Mouse (Mus musculus) liver, embryonic 15.5 days (tissue): ENCODE measurements around the gene Lrrc75a. TPM values are rescaled to one million over a fixed set of nuclear protein-coding genes. Genes with fewer than 3 reads are reported as not detected.

Experiments used
- ATAC-seq: fragments of 200-750 bp; cut with Nextera tagmentation; 2 replicates; pipeline ENCODE4 v1.8.0; 2017; ENCODE audit warnings: moderate number of reproducible peaks, mild to moderate bottlenecking, moderate library complexity; ENCODE audit not compliant: insufficient read depth
- H3K27ac ChIP-seq: fragments of 300-500 bp; sonication (generic); replicated peaks from 2 replicates; pipeline ENCODE4 v1.5.1; 2015; ENCODE audit warnings: mild to moderate bottlenecking, inconsistent platforms
- H3K27me3 ChIP-seq: fragments of 300-500 bp; sonication (generic); 2 replicates; pipeline ENCODE4 v1.6.1; 2015; ENCODE audit warnings: mild to moderate bottlenecking, inconsistent platforms
- H3K36me3 ChIP-seq: fragments of 300-500 bp; sonication (generic); replicated peaks from 2 replicates; pipeline ENCODE4 v1.6.1; 2015; ENCODE audit warnings: moderate library complexity, mild to moderate bottlenecking, inconsistent platforms
- H3K4me1 ChIP-seq: fragments of 300-500 bp; sonication (generic); replicated peaks from 2 replicates; pipeline ENCODE4 v1.6.1; 2015; ENCODE audit warnings: inconsistent platforms
- H3K4me2 ChIP-seq: fragments of 300-500 bp; sonication (generic); 2 replicates; pipeline ENCODE4 v1.6.1; 2015; ENCODE audit warnings: moderate library complexity, mild to moderate bottlenecking, inconsistent platforms
- H3K4me3 ChIP-seq: fragments of 300-500 bp; sonication (generic); replicated peaks from 2 replicates; pipeline ENCODE4 v1.5.1; 2015; ENCODE audit warnings: mild to moderate bottlenecking, inconsistent platforms
- H3K9ac ChIP-seq: fragments of 300-500 bp; sonication (generic); 2 replicates; pipeline ENCODE4 v1.6.1; 2015; ENCODE audit warnings: moderate library complexity, mild to moderate bottlenecking, inconsistent platforms
- H3K9me3 ChIP-seq: fragments of 300-500 bp; sonication (generic); replicated peaks from 2 replicates; pipeline ENCODE4 v1.6.1; 2016; ENCODE audit warnings: inconsistent platforms
- WGBS: fragments of 180-500 bp; shearing (Covaris S2); methylation state at CpG from one replicate; pipeline ENCODE4 v1.1.7; 2015; ENCODE audit warnings: mixed read lengths; ENCODE audit not compliant: insufficient replicate concordance; 5-methylcytosine and 5-hydroxymethylcytosine counted together
- polyA plus RNA-seq: library from polyadenylated mRNA; unstranded; fragments of >200 nt; fragmentation: Nextera tagmentation; extraction: Ambion mirVana; gene quantifications from 2 replicates; pipeline ENCODE4 v1.2.1, GENCODE M21; 2015

The Lrrc75a gene
- polyA plus RNA-seq = 1.7 and 2.0 TPM in 2 replicates

DNA sequence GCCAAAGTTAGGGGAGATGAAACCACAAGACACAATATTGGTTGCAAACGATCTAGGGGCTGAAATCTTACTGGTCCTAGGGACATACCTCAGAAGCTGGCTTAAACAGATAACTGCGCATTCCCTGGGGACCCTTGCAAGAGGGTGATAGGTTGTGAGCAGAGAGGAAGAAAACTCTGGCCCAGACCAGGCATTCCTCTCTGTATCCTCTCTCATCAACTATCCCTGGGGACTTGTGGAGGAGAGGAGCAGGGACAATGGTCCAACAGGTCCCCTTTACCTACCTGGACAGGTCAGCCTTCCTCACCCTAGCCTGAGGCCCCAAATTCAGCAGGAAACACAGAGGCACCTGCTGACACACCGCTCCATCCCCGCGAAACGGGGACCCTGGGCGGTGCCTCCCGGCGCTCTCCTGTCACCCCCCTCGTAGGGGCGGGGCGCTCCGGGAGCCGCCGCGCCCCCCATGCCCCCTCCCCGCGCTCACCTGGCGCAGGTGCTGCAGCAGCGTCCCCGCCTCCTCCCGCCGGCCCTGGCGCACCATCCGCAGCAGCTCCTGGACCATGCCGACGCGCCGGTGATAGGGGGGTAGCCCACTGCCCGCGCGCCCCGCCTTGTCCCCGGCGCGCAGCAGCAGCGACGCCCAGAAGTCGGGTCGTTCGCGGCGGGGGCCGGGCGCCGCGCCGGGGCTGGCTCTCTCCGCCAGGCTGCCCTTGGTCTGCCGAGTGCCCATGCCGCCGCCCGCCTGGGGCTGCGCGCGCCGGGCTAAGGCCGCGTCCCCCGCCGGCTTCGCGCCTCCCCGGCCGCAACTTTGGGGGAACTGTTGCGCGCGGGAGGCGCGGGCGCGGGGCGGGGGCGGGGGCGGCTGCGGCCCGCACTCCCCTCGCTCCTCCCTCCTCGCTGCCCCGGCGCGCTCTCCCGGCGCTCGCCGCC, at the start of gene Lrrc75a:
Gene Lrrc75a, minus strand, starts transcription at position 863 of the 930 bp plus-strand sequence.
- Histone ChIP-seq H3K4me3 (peak within 1 kb of the TSS; percentile 72), H3K9me3 (no peaks in the 10 kb centered on the region), H3K36me3 (no peaks in the 10 kb centered on the region), H3K27ac (peak within 1 kb of the TSS; percentile 66), H3K9ac (peak within 1 kb of the TSS; percentile 69), H3K4me2 (peak within 1 kb of the TSS; percentile 99), H3K27me3 (peaks cover 13% of the 10 kb centered on the region), H3K4me1 (peaks cover 57% of the 10 kb centered on the region)
- under 1% methylated on average over 74 of the region's 86 CpGs for WGBS
- ATAC-seq = peak; percentile 38

DNA sequence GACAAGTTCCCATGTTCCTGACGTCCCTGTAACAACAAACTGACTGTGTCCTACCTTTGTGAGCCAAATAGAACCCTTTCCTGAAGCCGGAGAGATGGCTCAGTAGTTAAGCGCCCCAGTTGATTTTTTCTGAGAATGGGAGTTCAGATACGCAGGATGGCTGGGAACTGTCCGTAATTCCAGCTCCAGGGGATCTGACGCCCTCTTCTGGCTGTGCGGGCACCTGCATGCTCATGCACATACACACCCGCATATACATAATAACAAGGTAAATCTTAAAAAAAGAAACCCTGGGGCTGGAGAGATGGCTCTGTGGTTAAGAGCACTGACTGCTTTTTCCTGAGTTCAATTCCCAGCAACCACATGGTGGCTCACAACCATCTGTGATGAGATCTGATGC, 46.8 kb upstream of the Lrrc75a start:
- no peaks in the 10 kb centered on the region for H3K36me3 ChIP-seq
- H3K9ac ChIP-seq = no peak overlapping the region
- H3K4me2 ChIP-seq = no peak overlapping the region
- no peak for ATAC-seq
- H3K4me1 ChIP-seq = no peaks in the 10 kb centered on the region
- 80% methylated on average over 8 of the region's 8 CpGs for WGBS
- no peak overlapping the region for H3K4me3 ChIP-seq
- no peaks in the 10 kb centered on the region for H3K27me3 ChIP-seq
- H3K9me3 ChIP-seq = no peaks in the 10 kb centered on the region
- H3K27ac ChIP-seq = no peak overlapping the region

DNA sequence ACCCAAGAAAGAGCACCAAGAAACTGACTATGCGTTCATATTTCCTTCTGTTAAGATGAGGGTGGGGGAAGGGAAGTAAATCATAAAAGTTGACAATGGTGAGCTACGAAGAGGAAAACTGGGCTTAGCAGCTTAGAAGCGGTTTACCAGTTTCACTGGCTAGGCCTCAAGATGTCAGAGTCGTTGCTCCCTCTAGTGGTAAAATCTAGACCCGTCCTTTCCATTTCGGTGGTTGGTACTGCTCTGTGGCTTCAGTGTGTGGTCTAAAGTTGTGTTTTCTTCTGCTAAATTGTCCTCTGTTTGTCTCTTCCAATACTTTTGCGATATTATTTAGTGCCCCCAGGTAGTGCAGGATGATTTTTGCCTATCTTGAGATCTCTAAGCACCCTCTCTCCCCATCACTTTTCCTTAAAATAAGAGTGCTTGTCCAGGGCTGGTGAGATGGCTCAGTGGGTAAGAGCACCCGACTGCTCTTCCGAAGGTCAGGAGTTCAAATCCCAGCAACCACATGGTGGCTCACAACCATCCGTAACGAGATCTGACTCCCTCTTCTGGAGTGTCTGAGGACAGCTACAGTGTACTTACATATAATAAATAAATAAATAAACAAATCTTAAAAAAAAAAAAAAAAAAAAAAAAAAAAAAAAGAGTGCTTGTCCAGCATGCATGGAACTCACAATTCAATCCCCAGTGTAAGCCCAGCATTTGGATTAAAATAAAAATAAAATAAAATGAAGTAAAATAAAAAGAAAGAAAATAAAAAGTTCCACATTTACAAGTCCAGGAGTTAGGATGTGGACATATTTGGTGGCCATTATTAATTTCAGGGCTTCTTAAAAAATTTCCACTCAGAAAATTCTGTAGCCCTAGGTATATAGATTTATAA, 45.2 kb upstream of the Lrrc75a start:
- H3K27ac ChIP-seq = no peak overlapping the region
- H3K4me2 ChIP-seq = no peak overlapping the region
- 19% methylated on average over 11 of the region's 11 CpGs for WGBS
- H3K4me3 ChIP-seq = no peak overlapping the region
- H3K9ac ChIP-seq = no peak overlapping the region
- no peak for ATAC-seq
- H3K4me1 ChIP-seq = no peaks in the 10 kb centered on the region
- H3K36me3 ChIP-seq = no peaks in the 10 kb centered on the region
- H3K27me3 ChIP-seq = no peaks in the 10 kb centered on the region
- no peaks in the 10 kb centered on the region for H3K9me3 ChIP-seq

GRCm38 (mm10) chr11:62691592-62691991, 43.3 kb upstream of the Lrrc75a start:
- 65% methylated on average over 3 of the region's 3 CpGs for WGBS
- Histone ChIP-seq H3K27ac (no peak overlapping the region), H3K27me3 (no peaks in the 10 kb centered on the region), H3K36me3 (no peaks in the 10 kb centered on the region), H3K4me2 (no peak overlapping the region), H3K4me1 (no peaks in the 10 kb centered on the region), H3K9me3 (no peaks in the 10 kb centered on the region), H3K4me3 (no peak overlapping the region), H3K9ac (no peak overlapping the region)
- ATAC-seq = no peak

DNA sequence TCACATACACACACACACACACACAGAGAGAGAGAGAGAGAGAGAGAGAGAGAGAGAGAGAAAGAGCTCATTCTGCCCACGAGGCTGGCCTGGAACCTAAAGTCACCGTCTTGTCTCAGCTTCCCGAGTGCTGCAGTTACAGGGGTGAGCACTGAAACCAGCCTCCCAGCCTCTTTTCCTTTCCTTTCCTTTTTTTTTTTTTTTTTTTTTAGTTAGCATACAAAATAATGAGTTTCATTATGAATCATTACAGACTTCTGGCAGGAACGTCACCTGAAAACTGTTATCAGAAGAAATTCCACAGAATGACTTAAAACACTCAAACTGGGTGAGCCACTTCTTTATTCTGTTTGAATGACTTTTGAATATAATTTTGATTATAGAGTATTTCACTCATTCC, 31.6 kb upstream of the Lrrc75a start:
- no peak for ATAC-seq
- WGBS = 54% methylated on average over 4 of the region's 4 CpGs
- no peaks in the 10 kb centered on the region for H3K27me3 ChIP-seq
- H3K4me1 ChIP-seq = no peaks in the 10 kb centered on the region; the same call in 1 of the 2 replicates
- no peaks in the 10 kb centered on the region for H3K36me3 ChIP-seq
- H3K9me3 ChIP-seq = no peaks in the 10 kb centered on the region
- H3K4me2 ChIP-seq = no peak overlapping the region
- no peak overlapping the region for H3K9ac ChIP-seq
- H3K27ac ChIP-seq = no peak overlapping the region
- no peak overlapping the region for H3K4me3 ChIP-seq

GRCm38 (mm10) chr11:62678778-62679354, 30.5 kb upstream of the Lrrc75a start:
- ATAC-seq = no peak
- 60% methylated on average over 7 of the region's 7 CpGs for WGBS

GRCm38 (mm10) chr11:62676290-62676596, 27.9 kb upstream of the Lrrc75a start:
- H3K4me1 ChIP-seq = no peaks in the 10 kb centered on the region; the same call in 1 of the 2 replicates
- 69% methylated on average over 4 of the region's 4 CpGs for WGBS
- H3K9me3 ChIP-seq = no peaks in the 10 kb centered on the region
- no peak overlapping the region for H3K9ac ChIP-seq
- H3K27me3 ChIP-seq = no peaks in the 10 kb centered on the region
- H3K36me3 ChIP-seq = no peaks in the 10 kb centered on the region
- ATAC-seq = no peak
- no peak overlapping the region for H3K27ac ChIP-seq
- H3K4me3 ChIP-seq = no peak overlapping the region
- H3K4me2 ChIP-seq = no peak overlapping the region

More at GRCm38 (mm10) chr11:62678778-62679354, 30.5 kb upstream of the Lrrc75a start:
- H3K4me1 ChIP-seq = no peaks in the 10 kb centered on the region; the same call in 1 of the 2 replicates
- H3K27ac ChIP-seq = no peak overlapping the region
- no peaks in the 10 kb centered on the region for H3K36me3 ChIP-seq
- no peak overlapping the region for H3K9ac ChIP-seq
- H3K9me3 ChIP-seq = no peaks in the 10 kb centered on the region
- no peaks in the 10 kb centered on the region for H3K27me3 ChIP-seq
- no peak overlapping the region for H3K4me3 ChIP-seq
- H3K4me2 ChIP-seq = no peak overlapping the region

DNA sequence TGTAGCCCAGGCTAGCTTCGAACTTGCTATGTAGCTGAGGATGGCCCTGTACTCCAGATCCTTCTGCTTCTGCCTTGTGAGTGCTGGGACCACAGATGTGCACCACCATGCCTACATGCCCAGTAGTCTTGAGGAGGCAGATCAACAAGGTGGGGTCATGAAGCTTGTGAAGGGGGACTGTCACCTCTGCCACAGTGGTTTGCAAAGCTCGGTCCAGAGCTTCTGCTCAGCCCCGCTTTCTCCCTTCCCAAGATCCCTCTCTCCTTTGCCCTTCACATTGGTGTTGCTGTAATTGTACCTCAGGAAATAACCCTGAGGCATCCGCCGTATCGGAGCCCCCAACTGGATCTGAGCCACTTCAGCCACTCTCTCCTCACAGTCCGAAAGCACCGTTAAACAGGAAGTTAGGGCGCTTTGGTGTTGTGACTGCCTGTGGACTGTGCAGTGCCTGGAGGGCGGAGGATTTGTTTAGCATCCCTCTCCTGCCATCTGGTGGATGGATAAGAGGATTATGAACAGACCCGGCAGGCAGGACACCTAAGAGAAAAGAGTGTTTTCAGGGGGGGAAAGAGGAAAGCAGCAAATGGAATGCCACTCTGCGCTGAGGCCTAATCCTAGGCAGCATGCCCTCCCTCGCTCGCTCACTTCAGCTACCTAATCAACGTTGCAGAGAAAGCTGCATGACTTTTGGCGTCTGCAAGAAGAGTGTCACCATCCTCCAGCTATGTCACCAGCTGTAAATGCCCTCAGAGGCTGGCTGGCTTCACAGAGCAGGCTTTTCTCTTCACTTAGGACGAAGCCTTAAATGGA, 27.4 kb upstream of the Lrrc75a start:
- no peak overlapping the region for H3K27ac ChIP-seq
- no peaks in the 10 kb centered on the region; the same call in 1 of the 2 replicates for H3K4me1 ChIP-seq
- no peaks in the 10 kb centered on the region for H3K36me3 ChIP-seq
- H3K9ac ChIP-seq = no peak overlapping the region
- H3K27me3 ChIP-seq = no peaks in the 10 kb centered on the region
- H3K4me2 ChIP-seq = peak overlapping the region; percentile 57
- peak overlapping the region; percentile 25; the same call in 1 of the 2 replicates for H3K4me3 ChIP-seq
- H3K9me3 ChIP-seq = no peaks in the 10 kb centered on the region
- ATAC-seq = peak; percentile 69
- 17% methylated on average over 17 of the region's 17 CpGs for WGBS

GRCm38 (mm10) chr11:62670006-62670405, 21.7 kb upstream of the Lrrc75a start:
- 55% methylated on average over 6 of the region's 6 CpGs for WGBS
- Histone ChIP-seq H3K4me3 (no peak overlapping the region), H3K36me3 (0 out of 2 replicates have a peak, but pooled peaks cover 4% of the 10 kb centered on the region), H3K27me3 (no peaks in the 10 kb centered on the region), H3K9me3 (no peaks in the 10 kb centered on the region), H3K4me2 (no peak overlapping the region), H3K4me1 (no peaks in the 10 kb centered on the region), H3K27ac (no peak overlapping the region), H3K9ac (no peak overlapping the region)
- no peak for ATAC-seq

DNA sequence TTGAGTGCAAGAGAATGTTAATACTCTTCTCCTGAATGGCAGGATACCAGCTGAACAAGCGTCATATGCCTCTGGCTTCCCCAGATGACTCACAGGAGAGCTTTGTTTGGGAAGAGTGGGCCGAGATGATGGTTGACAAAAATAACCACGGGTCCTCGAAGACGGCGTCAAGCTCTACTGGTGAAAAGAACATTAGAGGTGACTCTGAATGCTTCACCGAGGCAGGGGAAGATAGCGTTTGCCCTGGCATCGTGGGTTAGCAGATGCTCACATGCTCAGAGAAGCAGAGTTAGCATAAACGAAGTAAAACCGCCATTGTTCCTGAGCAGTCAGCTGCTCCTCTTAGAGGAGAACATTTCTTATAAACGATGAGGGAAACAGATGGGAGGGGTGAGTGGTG, 21.1 kb upstream of the Lrrc75a start:
- H3K36me3 ChIP-seq = 0 out of 2 replicates have a peak, but pooled peaks cover 4% of the 10 kb centered on the region
- H3K27ac ChIP-seq = no peak overlapping the region
- no peak overlapping the region for H3K9ac ChIP-seq
- H3K27me3 ChIP-seq = no peaks in the 10 kb centered on the region
- 38% methylated on average over 12 of the region's 12 CpGs for WGBS
- no peaks in the 10 kb centered on the region for H3K9me3 ChIP-seq
- no peaks in the 10 kb centered on the region for H3K4me1 ChIP-seq
- no peak for ATAC-seq
- no peak overlapping the region for H3K4me2 ChIP-seq
- no peak overlapping the region for H3K4me3 ChIP-seq
